Mouse (Mus musculus) kidney, adult 8-10 months (tissue): ENCODE data around the gene Scn4a.
A peak's percentile ranks its signal among the peaks of the same experiment; 100 is the strongest.
"Not testable (repeated sequence)": the region's sequence is repeated elsewhere in the genome, so short reads cannot be mapped to it uniquely, and the experiment has no call there.

ENCODE experiments used
- DNase-seq, 2 experiments: peaks; one replicate each; pipeline ENCODE4 v3.0.0; 2022

The Scn4a gene

DNA sequence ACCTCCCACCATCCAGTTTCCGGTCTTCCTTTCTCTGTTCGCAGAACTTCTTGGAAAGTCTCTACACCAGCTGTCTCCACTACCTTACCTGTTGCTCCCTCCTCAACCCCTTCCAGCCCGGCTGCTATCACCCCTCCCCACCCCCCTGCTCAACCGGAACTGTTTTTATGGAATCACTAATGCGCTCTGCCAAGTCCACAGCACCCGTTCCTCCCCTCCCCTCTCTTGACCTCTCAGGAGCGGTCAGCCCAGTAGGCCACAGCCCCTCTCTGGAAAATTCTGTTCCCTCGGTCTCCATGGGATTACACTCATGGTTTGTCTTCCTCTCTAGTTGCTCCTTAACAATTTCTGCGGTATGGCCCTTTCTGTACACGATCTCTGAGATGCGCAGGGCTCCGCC lies at the start of gene Scn4a:
Gene Scn4a, minus strand, starts transcription at position 101 of the 400 bp plus-strand sequence.
- DNase-seq = no peak

DNA sequence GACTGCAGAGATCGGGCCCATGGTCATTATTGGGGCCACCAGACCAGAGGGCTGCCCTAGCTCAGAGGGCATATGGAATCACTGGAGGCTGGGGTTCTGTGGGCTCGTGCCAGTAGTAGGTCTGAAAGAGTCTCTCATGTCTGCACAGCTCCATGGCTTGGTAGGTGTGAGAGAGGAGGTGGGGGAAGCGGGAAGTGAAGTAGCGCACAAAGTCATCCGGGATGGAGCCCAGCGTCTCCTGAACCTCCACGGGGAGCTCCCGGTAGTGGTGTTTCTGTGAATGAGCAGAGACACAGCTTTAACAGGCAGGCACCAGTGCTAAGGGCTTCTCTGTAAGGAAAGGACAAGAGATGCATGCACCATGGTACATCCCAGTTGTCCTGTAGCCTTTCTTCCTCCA lies 45.4 kb upstream of the Scn4a start:
- DNase-seq = no peak

DNA sequence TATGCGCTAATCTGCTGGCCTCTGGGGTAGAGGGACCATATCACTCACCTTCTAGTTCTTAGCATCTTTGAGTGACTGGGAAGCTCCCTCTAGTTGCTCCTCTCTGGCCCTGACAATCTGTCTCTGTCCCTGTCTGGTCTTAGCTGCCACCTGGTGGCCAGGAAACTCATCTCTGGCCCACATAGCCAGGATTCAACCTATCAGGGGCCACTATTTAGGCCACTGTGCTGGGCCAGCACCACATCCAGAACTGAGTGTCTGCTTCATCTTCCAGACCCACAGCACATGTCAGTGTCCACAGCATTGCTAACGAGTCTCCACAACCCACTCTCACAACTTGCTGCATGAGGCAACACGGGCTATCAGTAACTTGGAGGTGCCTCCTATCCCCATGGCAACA lies 44.6 kb upstream of the Scn4a start:
- DNase-seq = no peak

DNA sequence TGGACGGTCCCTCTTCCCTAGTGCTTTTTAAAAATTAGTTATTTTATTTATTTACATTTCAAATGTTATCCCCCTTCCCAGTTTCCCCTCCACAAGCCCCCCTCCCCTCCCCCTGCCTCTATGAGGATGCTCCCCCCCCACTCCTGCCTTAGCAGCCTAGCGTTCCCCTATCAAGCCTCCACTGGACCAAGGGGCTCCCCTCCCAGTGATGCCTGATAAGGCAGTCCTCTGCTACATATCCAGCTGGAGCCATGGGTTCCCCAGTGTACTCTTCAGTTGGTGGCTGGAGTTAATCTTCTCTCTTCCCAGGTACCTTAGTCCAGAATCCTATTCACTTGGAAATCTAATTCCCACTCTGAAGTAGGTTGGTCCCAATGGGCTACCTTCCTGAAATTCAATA lies 41.0 kb upstream of the Scn4a start:
- DNase-seq = not testable (repeated sequence)

DNA sequence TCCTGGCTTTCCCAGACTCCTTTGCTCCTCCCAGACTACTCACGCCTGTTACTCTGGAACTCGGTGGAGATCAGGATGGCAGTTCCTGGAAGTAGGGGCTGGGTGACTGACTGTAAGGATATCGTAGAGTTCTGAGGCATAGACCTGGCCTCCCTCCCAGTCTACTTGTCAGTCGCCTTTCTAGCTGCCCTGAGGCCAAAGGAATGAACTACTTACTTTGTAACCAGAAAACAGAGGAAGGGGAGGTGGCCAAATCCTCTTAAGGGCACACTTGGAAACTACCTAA lies 40.2 kb upstream of the Scn4a start:
- no peak for DNase-seq

DNA sequence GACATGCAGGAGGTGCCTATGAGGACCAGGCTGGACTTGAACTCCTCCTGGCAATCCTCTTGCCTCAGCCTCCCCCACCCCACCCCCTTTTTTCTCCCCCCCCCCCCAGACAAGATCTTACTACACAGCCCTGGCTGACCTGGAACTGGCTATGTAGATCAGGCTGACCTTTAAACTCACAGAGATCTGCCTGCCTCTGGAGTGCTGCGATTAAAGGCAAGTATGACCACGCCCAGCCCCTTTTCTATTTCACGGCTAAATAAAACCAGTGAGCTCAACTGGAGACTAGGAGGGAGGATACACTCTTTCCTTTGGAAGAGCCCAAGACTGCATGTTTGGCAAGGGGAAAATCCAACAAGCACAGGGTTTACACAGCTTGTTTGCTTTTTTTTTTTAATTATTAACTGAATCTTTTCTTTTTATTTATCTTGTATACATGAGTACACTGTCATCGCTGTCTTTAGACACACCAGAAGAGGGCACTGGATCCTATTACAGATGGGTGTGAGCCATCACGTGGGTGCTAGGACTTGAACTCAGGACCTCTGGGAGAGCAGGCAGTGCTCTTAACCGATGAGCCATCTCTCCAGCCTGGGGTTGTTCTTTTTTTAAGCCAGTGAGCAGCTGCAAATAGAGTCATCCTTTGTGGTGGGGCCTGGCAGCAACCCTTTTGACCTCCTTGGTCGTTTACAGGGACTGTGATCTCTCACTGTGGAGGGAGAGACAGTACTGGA lies 39.7 kb upstream of the Scn4a start:
- DNase-seq = no peak

DNA sequence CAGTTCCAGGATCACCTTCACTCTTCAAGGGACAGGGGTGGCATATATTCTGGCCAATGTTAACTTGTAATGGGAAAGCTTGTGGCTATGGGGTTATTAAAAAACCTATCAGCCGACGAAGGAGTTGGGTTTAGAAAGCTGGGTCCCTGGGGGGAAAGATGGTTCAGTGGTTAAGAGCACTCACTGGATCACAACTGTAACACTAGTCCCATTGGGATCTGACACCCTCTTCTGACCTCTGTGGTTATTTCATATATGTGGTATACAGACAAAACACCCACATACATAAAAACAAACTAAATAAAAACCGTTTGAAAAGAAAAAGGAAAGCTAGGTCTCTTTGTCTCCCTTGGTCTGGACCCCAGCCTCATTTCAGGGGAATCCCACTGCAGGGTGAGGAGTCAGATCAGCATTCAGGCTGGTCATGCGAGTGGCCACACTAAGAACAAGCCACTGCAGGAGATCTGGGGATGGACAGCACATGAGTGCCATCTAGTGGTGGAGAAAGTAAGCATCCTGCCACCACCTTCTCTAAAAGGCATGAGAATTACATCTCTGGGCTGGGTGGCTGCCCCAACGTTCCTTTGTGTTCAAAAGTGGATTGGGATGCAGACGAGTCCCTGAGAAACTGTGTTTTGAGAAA lies 38.6 kb upstream of the Scn4a start:
- DNase-seq = peak; percentile 62 to 74

DNA sequence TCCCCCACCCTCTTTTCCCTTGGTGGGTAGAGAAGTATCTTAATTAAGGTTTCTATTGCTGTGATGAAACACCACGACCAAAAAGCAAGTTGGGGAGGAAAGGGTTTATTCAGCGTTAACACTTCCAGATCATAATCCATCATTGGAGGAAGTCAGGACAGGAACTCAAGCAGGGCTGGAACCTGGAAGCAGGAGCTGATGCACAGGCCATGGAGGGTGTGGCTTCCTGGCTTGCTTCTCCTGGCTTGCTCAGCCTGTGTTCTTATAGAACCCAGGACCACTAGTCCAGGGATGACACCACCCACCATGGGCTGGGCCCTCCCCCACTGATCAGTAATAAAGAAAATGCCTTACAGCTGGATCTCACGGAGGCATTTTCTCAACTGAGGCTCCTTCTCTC lies 37.7 kb upstream of the Scn4a start:
- no peak for DNase-seq

DNA sequence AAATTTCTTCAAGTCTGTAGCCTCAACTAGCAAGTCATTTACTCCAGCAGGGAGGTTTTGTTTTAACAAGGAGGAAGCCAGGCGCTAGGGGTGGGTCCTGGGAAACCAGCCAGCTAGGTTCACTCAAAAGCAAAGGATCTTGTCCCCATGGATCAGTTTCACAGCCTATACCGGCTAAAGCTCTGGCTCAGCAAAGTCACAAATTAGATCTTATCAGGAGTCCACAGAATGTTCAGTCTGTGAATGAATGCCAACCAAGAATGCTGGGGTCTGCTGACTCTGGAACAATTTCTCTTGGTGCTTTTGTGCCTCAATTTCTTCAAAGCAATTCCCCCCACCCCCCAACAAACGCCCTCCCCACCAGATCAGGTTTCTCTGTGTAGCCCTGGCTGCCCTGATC lies 36.5 kb upstream of the Scn4a start:
- DNase-seq = peak in 1 of 2 experiments; percentile 22

DNA sequence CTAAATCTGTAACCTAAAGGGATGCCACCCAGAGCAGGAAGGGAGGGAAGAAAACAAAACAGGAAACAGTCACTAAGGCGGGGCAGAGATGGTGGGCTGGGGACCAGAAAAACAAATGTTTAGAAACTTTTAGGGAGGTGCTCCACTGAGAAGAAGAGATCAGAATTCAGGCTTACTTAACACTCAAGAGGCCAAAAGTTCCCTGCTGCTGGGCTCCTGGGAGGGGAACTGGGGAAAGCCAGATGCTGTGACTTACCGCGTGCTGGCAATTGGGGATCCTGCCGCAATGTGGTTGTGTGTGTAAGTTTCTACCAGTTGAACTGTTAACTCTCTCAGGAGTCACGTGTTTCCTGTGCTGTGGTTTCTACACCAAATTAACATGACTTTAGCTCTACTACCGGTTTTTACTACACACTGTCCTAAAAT lies 34.7 kb upstream of the Scn4a start, which contains the start of gene Icam2:
Gene Icam2, minus strand, starts transcription at position 285 of the 426 bp plus-strand sequence.
- no peak for DNase-seq

DNA sequence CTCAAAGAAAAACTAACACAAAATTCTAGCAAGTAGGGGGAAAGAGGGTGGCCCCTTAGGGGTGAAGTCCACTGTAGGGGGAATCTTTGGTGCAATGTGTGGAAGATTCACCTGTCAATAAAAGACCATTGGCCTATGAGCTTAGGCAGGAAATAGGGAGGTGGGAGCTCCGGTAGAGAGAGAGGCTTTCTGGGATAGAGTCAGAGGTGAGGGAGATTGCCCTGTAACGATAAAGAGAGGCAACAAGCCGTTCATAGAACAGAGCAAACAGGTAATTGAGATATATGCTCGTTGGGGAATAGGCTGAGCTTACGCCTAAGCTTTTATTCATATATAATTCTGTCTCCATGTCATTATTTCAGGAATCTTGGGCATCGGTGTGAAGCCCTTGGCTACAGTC lies 33.9 kb upstream of the Scn4a start:
- no peak for DNase-seq

DNA sequence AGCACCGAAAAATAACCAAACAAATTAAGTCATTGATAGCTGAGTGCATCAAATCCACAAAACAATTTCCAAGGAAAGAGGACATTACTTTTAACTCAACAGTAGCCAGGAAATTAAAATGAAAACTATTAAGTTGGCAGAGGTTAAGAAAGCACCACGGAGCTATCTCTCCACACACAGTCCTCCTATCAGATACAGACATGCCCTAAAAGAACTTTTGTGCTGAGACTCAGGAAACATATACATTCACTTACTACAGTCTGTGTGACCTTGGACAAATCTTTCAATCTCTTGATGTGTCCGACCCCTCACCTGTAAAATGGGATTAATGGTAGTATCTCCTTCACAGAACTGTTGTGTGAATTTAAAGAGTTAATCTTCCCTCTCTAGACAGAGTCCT lies 33.3 kb upstream of the Scn4a start:
- DNase-seq = no peak

DNA sequence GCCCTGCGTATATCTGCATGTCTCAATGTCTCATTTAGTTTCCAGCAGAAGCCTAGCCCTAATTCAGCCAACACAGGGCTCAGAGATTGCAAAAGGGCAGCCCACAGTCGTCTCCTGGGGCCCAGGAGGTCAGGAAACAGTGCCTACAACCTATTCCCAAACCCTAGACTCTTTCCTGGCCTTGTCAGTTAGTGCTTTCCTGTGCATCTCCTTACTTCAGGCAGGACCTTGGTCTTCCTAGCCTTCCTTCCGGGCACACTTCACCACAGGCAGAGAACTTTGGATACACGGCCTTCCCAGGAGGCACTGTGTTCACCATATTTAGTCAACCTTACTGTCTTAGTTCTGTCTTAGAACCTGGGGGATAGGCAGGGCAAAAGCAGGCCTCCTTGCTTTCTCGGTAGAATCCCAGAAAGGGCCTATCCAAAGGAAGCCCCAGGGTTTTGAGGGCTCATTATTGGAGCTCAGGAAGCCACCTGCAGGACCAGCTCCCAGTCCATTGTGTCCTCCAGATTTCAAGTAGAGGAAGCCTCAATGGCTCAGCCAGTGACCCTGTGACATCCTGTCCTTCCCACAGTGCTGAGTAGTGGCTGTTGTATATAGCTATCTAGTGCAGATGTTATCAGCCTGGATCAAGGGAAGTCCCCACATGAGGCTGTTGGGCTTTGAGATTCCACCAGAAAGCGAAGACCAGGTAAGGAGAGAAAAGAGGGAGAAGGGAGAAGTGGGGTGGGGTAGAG lies 30.1 kb upstream of the Scn4a start:
- DNase-seq = no peak

DNA sequence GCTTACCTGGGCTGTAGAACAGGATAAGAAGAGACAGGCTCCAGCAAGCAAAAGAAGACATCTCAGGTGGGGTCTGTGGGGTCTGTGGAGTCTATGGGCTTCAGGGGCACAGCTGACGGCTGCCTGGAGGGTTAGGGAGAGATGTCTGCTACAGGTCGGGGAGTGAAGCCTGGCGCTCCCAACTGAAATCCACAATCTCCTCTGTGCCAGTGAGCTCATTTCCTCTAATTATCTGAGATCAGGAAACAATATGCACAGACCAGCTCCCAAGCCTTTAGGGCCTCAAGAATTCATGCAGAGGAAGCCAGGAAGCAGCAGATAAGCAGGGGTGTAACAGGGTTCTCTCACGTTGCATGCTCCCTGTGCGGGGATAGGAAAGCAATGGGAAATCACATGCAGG lies 29.3 kb upstream of the Scn4a start:
- peak in 1 of 2 experiments; percentile 53 for DNase-seq

DNA sequence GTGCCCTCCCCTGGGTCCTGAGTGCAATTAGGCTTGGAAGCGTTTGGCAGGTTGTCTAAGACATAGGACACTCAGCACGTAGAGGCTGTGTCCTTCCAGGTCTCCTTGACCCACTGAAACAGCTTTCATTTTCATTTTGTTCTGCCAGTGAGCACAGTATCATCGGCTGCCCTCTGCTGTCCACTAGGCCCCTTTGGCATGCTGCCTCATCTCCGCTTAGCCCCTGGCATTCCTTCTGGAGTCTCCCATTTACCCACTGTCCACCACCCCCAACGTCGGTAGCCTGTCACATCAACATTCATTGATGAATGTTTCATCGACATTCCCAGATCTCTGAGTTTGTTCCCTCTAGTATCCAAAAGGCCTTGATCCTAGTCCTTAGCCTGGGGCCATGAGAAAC lies 28.8 kb upstream of the Scn4a start:
- DNase-seq = peak in 1 of 2 experiments; percentile 32

DNA sequence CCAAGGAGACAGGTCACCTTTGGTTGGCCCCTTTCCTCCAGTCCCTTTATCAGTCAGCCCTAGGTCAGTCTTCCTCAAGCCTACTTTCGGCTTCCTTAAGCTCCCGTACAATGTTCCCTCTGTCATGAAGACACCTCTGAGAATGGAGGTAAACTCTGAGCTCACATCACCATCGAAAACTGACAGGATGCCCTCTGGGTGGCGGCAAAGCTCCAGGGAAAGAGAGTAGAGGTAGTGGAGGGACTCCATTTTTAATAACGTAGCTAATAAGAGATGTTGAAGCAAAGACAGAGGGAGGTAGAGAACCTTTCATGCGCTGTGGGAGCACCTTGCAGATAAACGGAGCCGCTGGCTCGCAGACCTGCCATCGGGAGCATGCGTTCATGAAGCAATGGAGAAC lies 27.9 kb upstream of the Scn4a start:
- DNase-seq = no peak

DNA sequence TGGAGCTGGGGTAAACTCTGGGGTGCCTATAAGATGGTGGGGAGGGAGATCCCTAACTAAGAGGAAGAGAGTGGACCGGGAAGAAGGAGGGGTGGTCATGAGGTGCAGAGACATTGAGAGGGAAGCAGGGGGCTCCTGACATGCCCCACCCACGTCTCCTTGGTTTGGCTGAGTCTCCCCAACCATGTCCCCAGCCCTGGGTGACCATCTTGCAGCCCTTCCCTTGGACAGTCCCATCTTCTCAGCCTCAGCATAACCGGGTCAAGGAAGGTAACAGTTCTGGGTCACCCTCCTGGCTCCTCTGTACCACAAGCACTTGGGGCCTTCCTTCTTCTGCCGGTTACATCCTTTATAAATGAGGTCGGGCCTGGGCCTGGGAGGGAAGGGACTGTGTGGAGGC lies 21.9 kb upstream of the Scn4a start:
- DNase-seq = no peak

DNA sequence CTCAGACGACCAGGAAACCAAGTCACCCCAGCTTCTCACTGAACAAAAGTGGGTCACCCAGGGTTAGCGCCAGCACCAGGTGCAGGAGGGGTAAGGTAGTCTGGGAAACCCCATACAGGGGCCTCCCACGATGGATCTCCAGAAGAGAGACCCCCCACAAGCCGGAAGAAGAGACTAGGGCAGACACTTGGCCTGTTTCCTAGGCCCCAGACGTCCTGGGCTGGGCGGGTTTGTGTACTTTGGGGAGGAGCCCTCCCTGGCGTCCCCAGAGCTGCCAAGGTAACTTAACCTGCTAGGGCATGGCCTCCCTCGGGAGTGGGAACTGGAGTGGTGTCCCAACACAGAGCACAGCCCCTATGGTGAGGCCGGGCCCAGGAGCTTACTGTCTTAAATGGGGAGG lies 21.5 kb upstream of the Scn4a start:
- DNase-seq = no peak

DNA sequence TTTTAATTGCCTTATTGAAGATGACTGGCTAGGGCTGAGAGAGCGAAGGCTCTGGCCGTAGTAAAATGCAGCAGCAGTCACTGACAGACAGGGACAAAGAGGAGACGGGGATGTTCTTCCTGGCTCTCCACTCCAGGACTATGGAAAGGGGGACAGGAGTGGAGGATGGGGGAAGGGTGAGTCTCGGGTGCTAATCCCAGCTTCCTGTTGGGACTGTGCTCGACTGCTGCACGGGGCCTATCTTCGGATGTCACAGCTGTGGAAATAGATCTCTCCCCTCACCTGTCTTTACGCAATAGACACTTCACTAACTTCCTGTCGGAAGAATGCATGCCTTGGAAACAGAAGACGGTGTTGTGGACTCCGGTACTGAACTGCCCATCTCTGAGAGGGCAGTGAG lies 20.9 kb upstream of the Scn4a start:
- no peak for DNase-seq

DNA sequence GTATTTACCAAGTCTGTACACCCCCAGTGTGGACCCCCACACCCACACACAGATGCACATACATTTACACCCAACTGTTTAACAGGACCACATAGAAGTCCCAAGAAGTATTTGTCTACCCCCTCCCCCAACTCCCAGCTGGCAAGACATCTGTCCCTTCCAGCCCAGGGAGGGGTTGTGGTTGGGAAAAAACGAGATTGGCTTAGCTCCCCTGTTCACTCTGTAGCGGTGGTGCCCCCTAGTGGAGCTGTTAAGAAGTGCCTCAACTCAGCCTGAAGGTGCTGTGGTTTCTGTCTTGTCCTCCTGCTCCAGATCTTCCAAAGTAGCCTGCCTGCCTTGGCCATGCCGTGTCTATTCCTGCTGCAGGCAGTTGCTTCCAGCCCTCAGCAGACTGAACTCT lies 13.2 kb upstream of the Scn4a start:
- DNase-seq = peak; percentile 26 to 76

DNA sequence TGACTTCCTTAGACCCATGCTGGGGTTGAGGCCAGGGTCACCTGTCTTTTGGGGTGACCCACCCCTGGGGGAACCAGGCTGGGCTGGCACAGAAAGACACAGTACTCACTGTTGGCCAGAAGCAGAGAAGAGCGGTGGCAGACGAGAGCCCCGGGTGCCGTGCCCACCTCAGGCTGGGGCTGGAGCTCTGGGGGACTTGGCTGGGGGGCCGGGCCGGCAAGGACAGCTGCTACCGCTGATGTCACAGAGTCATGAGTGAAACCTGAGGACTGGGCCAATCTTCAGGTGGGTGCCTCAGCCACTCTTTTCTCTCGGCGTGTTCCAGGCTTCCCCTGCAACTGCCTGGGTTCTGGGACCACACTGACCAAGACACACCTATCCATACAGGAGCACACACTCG lies 12.3 kb upstream of the Scn4a start, which contains the start of gene Prr29:
Gene Prr29, plus strand, starts transcription at position 107 of the 400 bp plus-strand sequence.
- DNase-seq = no peak

DNA sequence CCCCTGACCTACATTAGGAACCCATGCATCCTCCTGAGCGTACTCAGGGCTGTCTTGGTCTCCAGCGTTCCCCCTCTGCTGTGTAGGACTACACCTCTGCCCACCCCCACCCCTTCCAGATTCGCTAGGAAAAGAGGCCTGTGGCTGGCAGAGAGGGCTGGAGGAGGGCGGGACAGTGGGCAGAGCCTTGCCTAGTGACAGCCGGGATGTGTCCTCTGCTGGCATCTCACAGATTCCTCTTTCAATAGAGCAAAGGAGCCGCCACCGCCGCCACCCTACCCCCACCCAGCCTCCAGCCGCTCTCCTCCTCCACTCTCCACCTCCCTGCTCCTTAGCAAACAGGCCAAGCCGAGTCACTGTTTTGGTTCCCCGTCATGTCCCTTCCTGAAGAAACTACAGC lies 11.6 kb upstream of the Scn4a start:
- DNase-seq = no peak

DNA sequence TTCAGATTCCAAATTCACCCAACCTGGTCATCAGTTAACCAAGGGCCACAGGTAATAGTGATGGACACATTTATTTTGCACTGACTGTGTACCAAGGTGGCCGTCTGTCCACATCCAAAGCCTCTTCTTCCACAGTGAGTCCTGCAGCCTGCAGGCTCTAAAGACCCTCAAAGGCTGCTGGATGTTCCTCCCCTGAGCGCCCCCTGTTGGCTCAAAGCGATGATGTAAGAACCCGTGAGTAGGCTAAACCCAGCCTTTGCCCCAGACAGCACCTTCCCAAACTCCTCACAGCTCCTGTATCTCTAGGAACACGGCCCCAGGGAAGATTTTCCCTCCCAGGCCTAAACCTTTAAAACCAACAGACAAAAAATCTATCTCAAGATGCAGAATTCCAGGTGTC lies 6.3 kb upstream of the Scn4a start:
- no peak for DNase-seq
